Mouse (Mus musculus) fat pad, adult 2 months (tissue): ENCODE measurements around the gene Fbp2.
A peak's percentile ranks its signal among the peaks of the same experiment; 100 is the strongest.

Experiments used
- DNase-seq: peaks from one replicate; pipeline ENCODE4 v3.0.0-alpha.2; 2011; ENCODE audit warnings: low read depth, low spot score; ENCODE audit errors: extremely low read depth

The Fbp2 gene

GRCm38 (mm10) chr13:62857941-62858915 is at the start of gene Fbp2:
Gene Fbp2 (minus strand): TSS chr13:62858422.
- no peak for DNase-seq

GRCm38 (mm10) chr13:62907527-62908162 is 49.4 kb upstream of the Fbp2 start:
- no peak for DNase-seq

- no peak for DNase-seq
Measured at GRCm38 (mm10) chr13:62901139-62901538, 42.9 kb upstream of the Fbp2 start.

GRCm38 (mm10) chr13:62897927-62898646 is 39.9 kb upstream of the Fbp2 start:
- DNase-seq = no peak

- no peak for DNase-seq
Measured at GRCm38 (mm10) chr13:62893044-62893842, 35.0 kb upstream of the Fbp2 start.

- DNase-seq = no peak
Measured at GRCm38 (mm10) chr13:62889311-62889710, 31.1 kb upstream of the Fbp2 start.

GRCm38 (mm10) chr13:62887712-62888441 is 29.7 kb upstream of the Fbp2 start, which contains the start of gene Fbp1:
Gene Fbp1 (minus strand): TSS chr13:62888282.
- DNase-seq = no peak

GRCm38 (mm10) chr13:62884536-62884935 is 26.3 kb upstream of the Fbp2 start:
- DNase-seq = no peak

GRCm38 (mm10) chr13:62883925-62884324 is 25.7 kb upstream of the Fbp2 start:
- no peak for DNase-seq

GRCm38 (mm10) chr13:62883436-62883835 is 25.2 kb upstream of the Fbp2 start:
- DNase-seq = no peak

- DNase-seq = no peak
Measured at GRCm38 (mm10) chr13:62882856-62883255, 24.6 kb upstream of the Fbp2 start.

GRCm38 (mm10) chr13:62881336-62881735 is 23.1 kb upstream of the Fbp2 start:
- no peak for DNase-seq

GRCm38 (mm10) chr13:62879831-62880615 is 21.8 kb upstream of the Fbp2 start:
- no peak for DNase-seq

GRCm38 (mm10) chr13:62879411-62879810 is 21.2 kb upstream of the Fbp2 start:
- DNase-seq = no peak

- DNase-seq = no peak
Measured at GRCm38 (mm10) chr13:62877247-62877646, 19.0 kb upstream of the Fbp2 start.

- no peak for DNase-seq
Measured at GRCm38 (mm10) chr13:62876111-62876510, 17.9 kb upstream of the Fbp2 start.

- DNase-seq = peak; percentile 70
Measured at GRCm38 (mm10) chr13:62872252-62872651, 14.0 kb upstream of the Fbp2 start.

GRCm38 (mm10) chr13:62870605-62871004 is 12.4 kb upstream of the Fbp2 start:
- no peak for DNase-seq

- no peak for DNase-seq
Measured at GRCm38 (mm10) chr13:62866817-62867216, 8.6 kb upstream of the Fbp2 start.
